Mouse (Mus musculus) left cerebral cortex, adult 11 months (tissue): ENCODE data around the gene Il21r.

Experiments
- DNase-seq: peaks from one replicate; pipeline ENCODE4 v3.0.0; 2022; ENCODE audit warnings: low spot score

The Il21r gene

GRCm38 (mm10) chr7:125575738-125576540 is 27.3 kb upstream of the Il21r start:
- no peak for DNase-seq

DNA sequence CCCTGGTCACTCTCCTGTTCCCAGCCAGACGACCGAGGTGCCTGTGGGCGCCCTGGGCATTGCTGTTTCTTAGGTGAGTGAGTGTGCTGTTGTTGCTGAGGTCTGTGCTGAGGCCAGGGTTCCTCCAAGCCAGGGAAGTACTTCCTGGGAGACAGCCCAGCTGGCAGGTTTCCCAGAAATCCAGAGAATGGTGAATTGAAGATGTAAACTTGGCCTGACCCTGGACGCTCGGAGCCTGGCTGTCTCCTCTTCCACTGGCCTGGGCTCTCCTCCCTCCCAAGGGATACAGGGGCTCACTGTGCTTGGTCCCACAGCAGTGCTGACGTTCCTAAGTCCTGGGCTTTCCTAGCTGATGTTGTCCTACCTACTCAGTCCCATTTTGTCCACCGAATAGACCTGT is 26.2 kb upstream of the Il21r start:
- no peak for DNase-seq

DNA sequence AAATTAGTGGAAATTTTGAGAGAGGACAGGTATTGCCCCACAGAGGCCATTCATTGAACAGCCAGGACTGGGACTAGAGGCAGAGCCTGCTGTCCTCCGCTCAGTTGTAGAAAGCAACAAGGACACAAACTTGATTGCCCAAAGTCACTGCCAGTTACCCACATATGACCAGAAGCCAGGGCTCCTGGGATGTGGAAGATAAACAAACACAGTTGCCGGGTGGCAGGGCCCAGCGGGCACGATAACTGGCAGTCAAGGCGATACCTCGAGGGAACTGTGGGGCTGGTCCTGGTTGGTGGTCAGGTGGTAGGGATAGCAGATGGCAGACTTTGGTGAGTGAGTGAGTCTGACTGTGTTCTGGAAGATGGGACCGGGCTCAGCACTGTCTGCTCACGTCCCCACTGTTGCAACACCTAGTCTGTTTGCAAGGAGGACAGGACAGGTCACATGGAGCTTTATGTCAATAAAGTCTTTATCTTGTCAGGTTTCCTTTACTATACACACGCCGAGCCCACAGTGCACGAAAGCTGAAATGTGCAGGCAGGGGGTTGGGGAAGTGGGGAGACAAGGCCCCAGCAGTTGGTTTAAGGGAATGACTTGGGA is 25.6 kb upstream of the Il21r start:
- no peak for DNase-seq

DNA sequence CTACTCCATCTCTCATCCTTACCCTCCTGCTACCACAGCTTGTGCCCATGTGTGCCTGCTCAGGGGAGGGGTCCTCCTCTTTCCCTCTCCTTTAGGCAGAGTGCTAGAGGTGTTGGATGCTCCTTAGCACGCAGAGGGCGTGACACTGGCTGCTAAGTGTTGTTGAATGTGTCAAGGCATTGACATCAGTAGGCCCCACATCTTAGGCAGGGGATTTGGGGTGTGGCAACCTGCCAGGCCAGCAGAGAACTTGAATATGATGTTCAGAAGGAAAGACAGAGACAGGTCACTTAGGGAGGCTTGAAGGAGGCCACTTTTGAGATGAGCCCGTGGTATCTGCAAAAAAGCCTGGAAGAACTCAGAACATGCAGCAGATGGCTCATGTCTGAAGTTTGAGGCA is 25.1 kb upstream of the Il21r start:
- no peak for DNase-seq

- no peak for DNase-seq
Measured at GRCm38 (mm10) chr7:125579545-125580219, 23.5 kb upstream of the Il21r start.

DNA sequence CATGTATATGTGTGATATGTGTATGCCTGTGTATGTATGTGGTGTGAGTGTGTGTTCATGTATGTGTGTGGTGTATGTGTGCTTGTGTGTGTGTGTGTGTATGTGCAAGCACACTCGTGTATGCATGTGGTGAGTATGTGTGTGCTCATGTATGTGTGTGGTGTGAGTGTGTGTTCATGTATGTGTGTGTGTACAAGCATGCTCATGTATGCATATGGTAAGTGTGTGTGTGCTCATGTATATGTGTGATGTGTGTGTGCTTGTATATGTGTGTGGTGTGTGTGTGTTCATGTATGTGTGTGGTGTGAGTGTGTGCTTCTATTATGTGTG is 23.0 kb upstream of the Il21r start:
- no peak for DNase-seq

DNA sequence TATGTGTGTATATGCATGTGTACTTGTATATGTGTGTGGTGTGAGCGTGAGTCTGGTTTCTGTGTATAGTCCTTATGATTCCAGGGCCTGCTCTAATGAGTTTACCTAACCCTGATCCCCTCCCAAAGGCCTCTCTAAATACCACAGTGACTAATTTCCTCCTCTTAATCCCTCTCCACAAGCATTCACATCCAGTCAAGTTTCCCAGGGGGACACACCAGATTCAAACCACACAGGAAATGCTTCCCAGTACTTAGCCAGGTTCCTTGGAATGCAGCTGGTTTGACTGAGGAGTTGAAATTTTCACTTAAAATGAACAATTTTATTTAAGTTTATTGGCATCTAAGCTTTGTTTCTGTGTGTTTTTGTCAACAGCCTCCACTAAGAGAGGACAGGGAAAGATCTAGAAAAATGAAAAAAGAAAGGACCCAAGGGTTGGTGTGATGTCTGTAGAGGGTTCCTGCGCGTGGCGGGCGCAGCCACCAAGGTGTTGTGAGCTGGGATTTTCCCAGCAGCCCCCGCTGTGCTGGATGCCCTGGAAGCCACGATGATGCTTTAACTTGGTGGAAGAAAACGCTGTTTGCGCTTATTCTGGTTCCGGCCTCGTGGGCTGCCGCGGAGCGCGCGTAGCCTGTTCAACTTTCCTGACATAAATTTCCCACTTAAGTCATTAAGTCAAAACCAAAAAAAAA is 22.5 kb upstream of the Il21r start:
- DNase-seq, result no peak

GRCm38 (mm10) chr7:125581317-125581672 is 21.9 kb upstream of the Il21r start:
- DNase-seq, result peak; percentile 73

DNA sequence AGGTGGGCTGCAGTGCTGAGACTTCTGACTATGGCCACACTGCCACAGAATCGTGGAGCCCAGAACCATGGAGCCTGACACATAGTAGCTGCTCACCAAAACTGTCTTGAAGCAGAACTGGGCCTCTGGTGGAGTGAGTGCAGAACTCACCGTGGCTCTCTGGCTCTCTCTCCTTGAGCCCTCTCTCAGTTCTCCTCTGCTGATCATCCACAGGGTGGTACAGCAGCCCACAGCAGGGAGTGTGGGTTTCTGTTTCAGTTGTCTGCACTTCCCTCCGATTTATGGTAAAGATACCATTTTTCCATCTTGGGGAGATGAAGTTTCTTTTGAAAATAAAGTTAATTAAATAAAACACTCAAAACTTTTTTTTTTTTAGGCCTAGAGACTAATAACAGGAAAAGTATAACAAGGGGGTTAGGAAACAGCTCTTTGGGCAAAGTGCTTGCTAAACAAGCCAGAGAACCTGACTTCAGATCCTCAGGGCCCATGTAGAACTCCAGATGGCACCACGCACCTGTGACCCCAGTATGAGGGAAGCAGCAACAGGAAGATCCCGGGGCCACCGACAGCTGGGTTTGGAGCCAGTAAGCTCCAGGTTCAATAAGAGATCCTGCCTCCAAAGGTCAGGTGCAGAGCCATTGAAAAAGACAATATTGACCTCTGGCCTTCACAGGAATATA is 19.8 kb upstream of the Il21r start:
- DNase-seq, result no peak

DNA sequence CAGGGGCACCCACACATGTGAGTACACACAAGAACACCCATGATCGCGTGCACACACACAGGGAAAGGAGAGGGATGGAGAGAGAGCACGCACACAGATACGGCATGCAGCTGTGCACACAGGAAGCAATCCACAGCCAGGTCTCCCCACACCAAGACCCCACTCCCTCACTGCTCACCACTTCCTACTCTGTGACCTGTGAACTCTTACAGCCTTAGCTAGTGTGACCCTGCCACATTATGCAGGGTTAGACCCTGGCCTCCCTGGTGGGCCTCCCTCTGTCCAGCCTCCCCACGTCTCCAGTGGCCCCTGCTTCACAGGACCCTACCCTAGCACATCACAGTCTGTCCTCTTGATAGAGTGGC is 19.2 kb upstream of the Il21r start:
- no peak for DNase-seq

- no peak for DNase-seq
Measured at GRCm38 (mm10) chr7:125586355-125586754, 16.9 kb upstream of the Il21r start.

DNA sequence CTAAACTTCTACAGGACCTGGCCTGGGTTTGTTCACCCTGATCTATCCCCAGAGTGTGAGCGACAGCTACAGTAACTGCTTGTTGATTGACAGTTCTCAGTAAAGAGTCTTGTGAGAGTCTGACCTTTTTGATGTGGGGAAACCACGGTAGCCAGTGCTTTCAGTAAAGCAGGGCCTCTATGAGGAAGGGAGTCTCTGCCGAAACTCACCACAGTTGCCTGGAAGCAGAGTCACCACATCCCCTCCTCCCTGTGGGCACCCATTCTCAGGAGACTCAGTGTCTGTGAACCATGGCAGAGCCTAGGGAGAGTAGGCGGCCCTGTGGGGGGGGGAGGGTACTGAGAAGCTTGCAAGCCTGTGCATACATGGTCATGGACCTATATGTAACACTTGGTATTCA is 14.5 kb upstream of the Il21r start:
- DNase-seq, result no peak

GRCm38 (mm10) chr7:125589896-125590295 is 13.3 kb upstream of the Il21r start:
- DNase-seq, result no peak

- DNase-seq, result no peak
Measured at GRCm38 (mm10) chr7:125593831-125594230, 9.4 kb upstream of the Il21r start.

DNA sequence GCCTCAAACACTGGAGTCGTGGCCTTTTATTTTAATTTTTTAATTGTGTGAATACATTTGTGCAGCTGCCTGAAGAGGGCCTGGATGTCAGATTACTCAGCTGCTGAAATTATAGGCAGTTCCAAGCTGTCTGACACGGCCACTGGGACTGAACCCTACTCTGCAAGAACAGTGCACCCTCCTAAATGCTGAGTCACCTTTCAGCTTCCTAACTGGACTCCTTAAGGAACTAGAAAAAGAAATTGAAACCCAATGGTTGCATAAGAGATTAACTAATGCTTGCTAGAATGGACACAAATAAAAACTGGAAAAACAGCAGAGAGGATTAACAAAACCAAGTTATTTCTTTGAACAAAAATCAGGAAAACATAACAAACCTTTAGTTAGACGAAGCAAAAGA is 6.8 kb upstream of the Il21r start:
- DNase-seq, result no peak

GRCm38 (mm10) chr7:125597083-125597482 is 6.1 kb upstream of the Il21r start:
- DNase-seq, result no peak

GRCm38 (mm10) chr7:125597516-125598347 is 5.5 kb upstream of the Il21r start:
- no peak for DNase-seq

DNA sequence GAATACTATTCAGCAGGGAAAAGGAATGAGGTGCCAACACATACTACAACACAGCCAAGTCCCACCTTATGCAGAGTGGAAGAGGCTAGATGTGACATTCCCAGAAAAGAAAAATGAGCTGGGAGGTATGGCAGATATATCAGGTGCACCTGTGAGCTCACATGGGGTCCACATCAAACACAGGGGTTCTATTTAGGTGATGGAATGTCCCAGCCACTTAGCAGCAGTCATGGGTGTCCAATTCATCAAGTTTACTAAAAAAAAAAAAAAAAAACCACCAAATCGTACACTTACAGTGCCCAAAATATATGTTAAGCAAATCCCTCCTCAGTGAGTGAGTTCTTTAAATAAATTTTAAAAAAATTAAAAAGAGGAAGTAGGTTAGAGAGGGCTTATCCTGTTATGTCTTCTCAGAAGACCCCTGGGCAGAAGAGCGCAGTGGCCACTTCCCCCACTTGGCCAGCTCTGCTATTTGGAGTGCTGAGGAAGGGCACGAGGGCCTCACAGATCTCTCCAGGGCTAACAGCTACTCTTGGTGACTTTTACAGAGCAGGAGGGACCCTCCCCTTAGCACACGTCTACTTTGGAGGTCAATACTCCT is 3.8 kb upstream of the Il21r start:
- DNase-seq, result no peak

- no peak for DNase-seq
Measured at GRCm38 (mm10) chr7:125600136-125600535, 3.1 kb upstream of the Il21r start.

DNA sequence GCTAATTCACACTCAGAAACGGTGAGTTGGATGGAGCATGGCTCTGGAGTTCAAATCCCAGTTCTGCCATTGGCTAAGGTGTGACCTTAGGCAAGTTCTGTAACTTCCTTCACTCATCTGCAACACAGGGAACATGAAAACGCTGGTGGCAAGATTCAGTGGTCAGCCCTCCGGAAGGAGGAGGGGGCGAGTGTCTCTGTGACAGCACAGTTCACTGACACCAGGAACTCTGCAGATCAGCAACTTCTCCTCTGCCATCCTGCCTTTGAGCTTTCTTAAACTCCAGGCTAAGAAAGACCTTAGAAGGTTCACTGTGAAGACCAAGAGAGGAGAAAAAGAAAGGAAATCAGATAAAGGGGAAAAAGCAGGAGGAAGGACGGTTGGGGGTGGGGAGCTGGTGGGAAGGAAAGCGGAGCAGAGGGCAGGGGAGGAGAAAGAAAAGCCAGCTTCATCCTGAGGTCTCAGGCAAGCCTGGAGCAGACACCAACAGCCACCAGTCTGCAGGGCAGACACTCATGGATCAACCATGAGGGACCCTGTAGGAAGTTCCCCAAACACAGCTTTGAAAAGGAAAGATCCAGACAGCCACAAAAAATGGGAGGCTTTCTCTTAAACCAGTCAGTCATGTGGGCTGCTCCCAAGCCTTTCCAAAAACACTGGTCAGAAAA is 2.5 kb upstream of the Il21r start:
- DNase-seq, result no peak

DNA sequence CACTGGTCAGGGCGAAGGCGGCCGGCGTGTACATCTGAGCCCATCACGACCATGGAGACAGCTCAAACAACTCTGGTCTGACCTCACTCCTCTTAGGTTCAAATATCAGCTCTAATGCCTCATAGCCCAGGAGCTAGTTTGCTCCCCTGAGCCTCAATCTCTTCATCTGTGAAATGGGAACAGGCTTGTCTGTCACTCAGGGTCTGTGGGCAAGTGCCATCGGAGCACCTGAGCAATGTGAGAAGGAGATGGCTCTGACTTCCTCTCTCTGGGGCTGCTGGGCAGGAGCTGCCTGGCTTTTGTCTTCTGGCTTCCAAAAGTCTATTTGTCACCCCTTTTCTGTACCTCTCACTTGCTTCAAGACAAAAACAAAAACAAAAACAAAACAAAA is 2.0 kb upstream of the Il21r start:
- DNase-seq, result no peak
